Mouse (Mus musculus) forebrain, embryonic 15.5 days (tissue): ENCODE results near the gene Olfr313. TPM values are rescaled to one million over a fixed set of nuclear protein-coding genes. Genes with fewer than 3 reads are reported as not detected.
"Not testable (repeated sequence)": the region's sequence is repeated elsewhere in the genome, so short reads cannot be mapped to it uniquely, and the experiment has no call there.

ENCODE experiments used
- ATAC-seq: fragments of 200-750 bp; cut with Nextera tagmentation; replicated peaks from 2 replicates; pipeline ENCODE4 v1.8.0; 2017; ENCODE audit warnings: mild to moderate bottlenecking, moderate TSS enrichment, moderate library complexity
- H3K27ac ChIP-seq: fragments of 300-500 bp; sonication (generic); replicated peaks from 2 replicates; pipeline ENCODE4 v1.5.1; 2015; ENCODE audit warnings: mild to moderate bottlenecking, inconsistent platforms
- H3K27me3 ChIP-seq: fragments of 300-500 bp; sonication (generic); 2 replicates; pipeline ENCODE4 v1.6.1; 2015; ENCODE audit warnings: inconsistent platforms
- H3K36me3 ChIP-seq: fragments of 300-500 bp; sonication (generic); 2 replicates; pipeline ENCODE4 v1.6.1; 2015; ENCODE audit warnings: mild to moderate bottlenecking, inconsistent platforms
- H3K4me1 ChIP-seq: fragments of 300-500 bp; sonication (generic); 2 replicates; pipeline ENCODE4 v1.6.1; 2015; ENCODE audit warnings: inconsistent platforms
- H3K4me2 ChIP-seq: fragments of 300-500 bp; sonication (generic); replicated peaks from 2 replicates; pipeline ENCODE4 v1.6.1; 2015; ENCODE audit warnings: mild to moderate bottlenecking, inconsistent platforms
- H3K4me3 ChIP-seq: fragments of 300-500 bp; sonication (generic); 2 replicates; pipeline ENCODE4 v1.5.1; 2015; ENCODE audit warnings: mild to moderate bottlenecking, inconsistent platforms
- H3K9ac ChIP-seq: fragments of 300-500 bp; sonication (generic); replicated peaks from 2 replicates; pipeline ENCODE4 v1.6.1; 2015; ENCODE audit warnings: mild to moderate bottlenecking, inconsistent platforms
- H3K9me3 ChIP-seq: fragments of 300-500 bp; sonication (generic); 2 replicates; pipeline ENCODE4 v1.6.1; 2016; ENCODE audit warnings: inconsistent platforms
- WGBS: fragments of 180-500 bp; shearing (Covaris S2); methylation state at CpG from one replicate; pipeline ENCODE4 v1.1.7; 2015; ENCODE audit warnings: mixed read lengths; 5-methylcytosine and 5-hydroxymethylcytosine counted together
- polyA plus RNA-seq: library from polyadenylated mRNA; unstranded; fragments of >200 nt; fragmentation: Nextera tagmentation; extraction: Ambion mirVana; gene quantifications from 2 replicates; pipeline ENCODE4 v1.2.1, GENCODE M21; 2015

Gene Olfr313
- polyA plus RNA-seq: not detected in 2 replicates

GRCm38 (mm10) chr11:58814700-58815099 lies at the start of gene Olfr313:
Olfr313 (plus strand) TSS chr11:58815000.
- WGBS: 44% methylated on average over 1 of the region's 1 CpGs
- not testable (repeated sequence) for ATAC-seq

GRCm38 (mm10) chr11:58772888-58773287 lies 41.9 kb upstream of the Olfr313 start, which contains the start of gene Olfr315:
Olfr315 (plus strand) TSS chr11:58773188.
- Histone ChIP-seq H3K36me3 (no peaks in the 10 kb centered on the region), H3K27ac (no peak within 1 kb of the TSS), H3K4me1 (no peaks in the 10 kb centered on the region), H3K27me3 (no peaks in the 10 kb centered on the region), H3K9me3 (no peaks in the 10 kb centered on the region), H3K4me2 (no peak within 1 kb of the TSS), H3K9ac (no peak within 1 kb of the TSS), H3K4me3 (no peak within 1 kb of the TSS)
- no peak for ATAC-seq

More at GRCm38 (mm10) chr11:58814700-58815099, at the start of gene Olfr313:
- H3K4me1 ChIP-seq, H3K4me2 ChIP-seq, H3K4me3 ChIP-seq, H3K27me3 ChIP-seq, H3K27ac ChIP-seq, H3K36me3 ChIP-seq, H3K9me3 ChIP-seq, H3K9ac ChIP-seq: not testable (repeated sequence)

- Histone ChIP-seq H3K4me3 (no peak within 1 kb of the TSS), H3K9ac (no peak within 1 kb of the TSS), H3K27me3 (no peaks in the 10 kb centered on the region), H3K27ac (no peak within 1 kb of the TSS), H3K9me3 (no peaks in the 10 kb centered on the region), H3K36me3 (no peaks in the 10 kb centered on the region), H3K4me1 (no peaks in the 10 kb centered on the region), H3K4me2 (no peak within 1 kb of the TSS)
- ATAC-seq: no peak
- 83% methylated on average over 6 of the region's 6 CpGs for WGBS
Observed at GRCm38 (mm10) chr11:58782480-58783089, 32.2 kb upstream of the Olfr313 start, which contains the start of gene Olfr314. Olfr314 (plus strand) TSS chr11:58782952.

GRCm38 (mm10) chr11:58784182-58784581 lies 30.6 kb upstream of the Olfr313 start:
- no peaks in the 10 kb centered on the region for H3K36me3 ChIP-seq
- no peak overlapping the region for H3K9ac ChIP-seq
- no peak overlapping the region for H3K27ac ChIP-seq
- H3K4me3 ChIP-seq: no peak overlapping the region
- H3K4me1 ChIP-seq: peaks cover under 1% of the 10 kb centered on the region
- 85% methylated on average over 2 of the region's 2 CpGs for WGBS
- no peaks in the 10 kb centered on the region for H3K27me3 ChIP-seq
- no peak for ATAC-seq
- H3K9me3 ChIP-seq: no peaks in the 10 kb centered on the region
- H3K4me2 ChIP-seq: no peak overlapping the region

- H3K27me3 ChIP-seq: no peaks in the 10 kb centered on the region
- H3K27ac ChIP-seq: no peak overlapping the region
- peaks cover 5% of the 10 kb centered on the region for H3K4me1 ChIP-seq
- H3K4me3 ChIP-seq: no peak overlapping the region
- no peaks in the 10 kb centered on the region for H3K36me3 ChIP-seq
- no peak overlapping the region for H3K4me2 ChIP-seq
- H3K9me3 ChIP-seq: no peaks in the 10 kb centered on the region
- ATAC-seq: no peak
- 87% methylated on average over 10 of the region's 10 CpGs for WGBS
- no peak overlapping the region for H3K9ac ChIP-seq
Observed at GRCm38 (mm10) chr11:58787651-58788050, 27.1 kb upstream of the Olfr313 start.

- no peaks in the 10 kb centered on the region for H3K27me3 ChIP-seq
- no peak overlapping the region for H3K27ac ChIP-seq
- H3K9me3 ChIP-seq: no peaks in the 10 kb centered on the region
- no peaks in the 10 kb centered on the region for H3K36me3 ChIP-seq
- H3K4me3 ChIP-seq: no peak overlapping the region
- no peak overlapping the region for H3K4me2 ChIP-seq
- H3K4me1 ChIP-seq: peaks cover 5% of the 10 kb centered on the region
- no peak overlapping the region for H3K9ac ChIP-seq
- whole genome bisulfite sequencing: 86% methylated on average over 8 of the region's 8 CpGs
- ATAC-seq: no peak
Observed at GRCm38 (mm10) chr11:58788346-58788745, 26.5 kb upstream of the Olfr313 start.

- no peaks in the 10 kb centered on the region for H3K36me3 ChIP-seq
- no peaks in the 10 kb centered on the region for H3K27me3 ChIP-seq
- no peak overlapping the region for H3K4me3 ChIP-seq
- WGBS: 15% methylated on average over 3 of the region's 3 CpGs
- no peak overlapping the region for H3K4me2 ChIP-seq
- no peaks in the 10 kb centered on the region for H3K9me3 ChIP-seq
- H3K4me1 ChIP-seq: peaks cover 5% of the 10 kb centered on the region
- H3K9ac ChIP-seq: no peak overlapping the region
- ATAC-seq: no peak
- no peak overlapping the region for H3K27ac ChIP-seq
Observed at GRCm38 (mm10) chr11:58789532-58789931, 25.3 kb upstream of the Olfr313 start.

- ATAC-seq: no peak
- Histone ChIP-seq H3K36me3 (no peaks in the 10 kb centered on the region), H3K9me3 (no peaks in the 10 kb centered on the region), H3K9ac (no peak overlapping the region), H3K4me3 (no peak overlapping the region), H3K4me2 (no peak overlapping the region), H3K4me1 (peaks cover 5% of the 10 kb centered on the region), H3K27ac (no peak overlapping the region), H3K27me3 (no peaks in the 10 kb centered on the region)
- 48% methylated on average over 2 of the region's 2 CpGs for WGBS
Observed at GRCm38 (mm10) chr11:58790053-58790452, 24.7 kb upstream of the Olfr313 start.

GRCm38 (mm10) chr11:58790646-58791045 lies 24.2 kb upstream of the Olfr313 start:
- no peak for ATAC-seq
- Histone ChIP-seq H3K9ac (no peak overlapping the region), H3K4me2 (no peak overlapping the region), H3K4me1 (peaks cover 5% of the 10 kb centered on the region), H3K36me3 (no peaks in the 10 kb centered on the region), H3K4me3 (no peak overlapping the region), H3K27ac (no peak overlapping the region), H3K9me3 (no peaks in the 10 kb centered on the region), H3K27me3 (no peaks in the 10 kb centered on the region)
- 87% methylated on average over 6 of the region's 6 CpGs for WGBS

- no peaks in the 10 kb centered on the region for H3K4me1 ChIP-seq
- H3K36me3 ChIP-seq: no peaks in the 10 kb centered on the region
- ATAC-seq: no peak
- no peak overlapping the region for H3K4me2 ChIP-seq
- no peak overlapping the region for H3K4me3 ChIP-seq
- WGBS: 87% methylated on average over 2 of the region's 2 CpGs
- H3K27me3 ChIP-seq: no peaks in the 10 kb centered on the region
- H3K9me3 ChIP-seq: no peaks in the 10 kb centered on the region
- H3K27ac ChIP-seq: no peak overlapping the region
- H3K9ac ChIP-seq: no peak overlapping the region
Observed at GRCm38 (mm10) chr11:58795856-58796255, 18.9 kb upstream of the Olfr313 start.

- no peak for ATAC-seq
- Histone ChIP-seq H3K27me3 (no peaks in the 10 kb centered on the region), H3K4me3 (no peak overlapping the region), H3K9ac (no peak overlapping the region), H3K27ac (no peak overlapping the region), H3K4me2 (no peak overlapping the region), H3K4me1 (peaks cover 2% of the 10 kb centered on the region), H3K36me3 (no peaks in the 10 kb centered on the region), H3K9me3 (no peaks in the 10 kb centered on the region)
- 79% methylated on average over 7 of the region's 7 CpGs for WGBS
Observed at GRCm38 (mm10) chr11:58796850-58797249, 17.9 kb upstream of the Olfr313 start.

- peaks cover 6% of the 10 kb centered on the region for H3K4me1 ChIP-seq
- no peak overlapping the region for H3K27ac ChIP-seq
- H3K36me3 ChIP-seq: no peaks in the 10 kb centered on the region
- ATAC-seq: no peak
- no peak overlapping the region for H3K4me3 ChIP-seq
- no peak overlapping the region for H3K9ac ChIP-seq
- H3K27me3 ChIP-seq: no peaks in the 10 kb centered on the region
- H3K4me2 ChIP-seq: no peak overlapping the region
- WGBS: 82% methylated on average over 5 of the region's 5 CpGs
- no peaks in the 10 kb centered on the region for H3K9me3 ChIP-seq
Observed at GRCm38 (mm10) chr11:58799747-58800146, 15.1 kb upstream of the Olfr313 start.
